Mouse (Mus musculus) CD8-positive naive resting alpha-beta T cell, adult 2 months (primary cell): Measurements from ENCODE around the gene Gm42906.

Source experiments
- DNase-seq, 2 experiments: peaks; one replicate each; pipeline ENCODE4 v3.0.0; 2022; ENCODE audit warnings: low read depth in 2 of 2, low spot score in 2 of 2

Gene Gm42906

GRCm38 (mm10) chr5:151034715-151035512 is 393.0 kb downstream of the Gm42906 start:
- no peak for DNase-seq

DNA sequence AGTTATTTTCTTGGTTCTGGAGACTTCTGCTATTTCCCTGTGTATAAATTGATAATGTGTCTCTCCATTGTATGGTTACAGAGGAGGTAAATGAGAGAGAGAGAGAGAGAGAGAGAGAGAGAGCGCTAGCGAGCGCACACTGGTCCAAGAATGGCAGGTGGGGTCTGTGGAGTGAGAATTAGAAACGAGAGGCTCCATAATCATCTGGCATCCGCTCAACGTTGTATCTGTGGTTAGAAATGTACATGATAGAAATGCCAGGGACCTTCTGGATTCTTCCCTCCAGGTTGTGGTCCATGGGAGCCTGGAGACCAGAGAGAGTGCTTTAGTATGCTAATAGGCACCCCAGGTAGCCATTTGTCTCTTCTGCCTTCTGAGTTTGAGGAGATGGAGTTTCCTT is 399.1 kb downstream of the Gm42906 start:
- DNase-seq: no peak

DNA sequence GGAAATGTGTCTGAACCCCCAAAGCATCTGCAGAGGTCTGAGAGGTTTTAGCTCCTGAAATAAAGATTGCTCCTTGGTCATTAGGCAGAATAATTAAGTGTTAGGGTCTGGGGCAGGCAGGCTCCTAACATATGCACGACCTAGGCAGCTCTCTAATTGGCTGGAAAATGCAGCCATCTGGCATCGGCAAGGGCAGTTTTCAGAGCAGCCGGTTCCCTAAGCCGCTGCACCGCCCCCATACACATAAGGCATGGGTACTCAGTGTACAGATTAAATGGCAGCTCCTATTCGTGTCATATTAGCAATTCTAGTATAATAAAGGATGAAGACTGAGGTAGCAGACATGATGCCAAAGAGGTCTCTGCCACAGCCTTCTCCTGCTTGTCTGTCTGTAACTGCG is 400.8 kb downstream of the Gm42906 start:
- DNase-seq: no peak

DNA sequence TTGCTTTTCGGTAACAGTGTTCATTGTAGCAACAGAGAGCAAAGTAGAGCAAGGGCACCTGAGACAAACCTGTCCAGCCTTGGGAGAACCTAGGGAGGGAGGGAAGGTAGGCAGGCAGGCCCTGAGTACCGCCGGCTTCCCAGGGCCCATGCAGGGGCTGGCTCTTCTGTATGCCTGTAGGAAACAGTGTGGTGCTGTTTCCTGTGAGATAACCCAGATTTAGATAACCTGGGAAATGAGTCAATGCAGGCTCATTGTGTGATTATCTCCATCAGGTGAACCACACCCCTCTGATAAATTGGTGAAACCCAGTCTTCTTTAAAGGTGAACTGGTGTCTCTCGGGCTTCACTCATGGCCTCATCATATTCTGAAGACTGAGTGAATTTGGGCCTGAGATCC is 401.9 kb downstream of the Gm42906 start:
- no peak for DNase-seq

DNA sequence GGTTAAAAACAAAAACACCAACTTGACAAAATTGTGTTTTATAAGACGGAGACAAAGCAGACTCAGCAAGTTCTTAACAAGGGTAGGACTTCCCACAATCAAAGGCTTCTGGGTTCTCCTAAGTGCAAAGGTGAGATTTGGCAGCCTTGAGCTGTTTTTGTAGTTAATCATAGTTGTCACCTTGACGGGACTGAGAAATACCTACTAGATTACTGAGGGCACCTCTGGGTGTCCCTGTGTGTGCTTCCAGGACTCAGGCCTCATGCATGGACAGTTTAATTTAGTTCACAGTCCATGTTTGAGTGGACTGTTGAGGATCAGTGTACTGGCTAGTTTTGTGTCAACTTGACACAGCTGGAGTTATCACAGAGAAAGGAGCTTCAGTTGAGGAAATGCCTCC is 403.5 kb downstream of the Gm42906 start:
- DNase-seq: no peak

- no peak for DNase-seq
These were observed 404.5 kb downstream of the Gm42906 start for GRCm38 (mm10) chr5:151023461-151023860.

DNA sequence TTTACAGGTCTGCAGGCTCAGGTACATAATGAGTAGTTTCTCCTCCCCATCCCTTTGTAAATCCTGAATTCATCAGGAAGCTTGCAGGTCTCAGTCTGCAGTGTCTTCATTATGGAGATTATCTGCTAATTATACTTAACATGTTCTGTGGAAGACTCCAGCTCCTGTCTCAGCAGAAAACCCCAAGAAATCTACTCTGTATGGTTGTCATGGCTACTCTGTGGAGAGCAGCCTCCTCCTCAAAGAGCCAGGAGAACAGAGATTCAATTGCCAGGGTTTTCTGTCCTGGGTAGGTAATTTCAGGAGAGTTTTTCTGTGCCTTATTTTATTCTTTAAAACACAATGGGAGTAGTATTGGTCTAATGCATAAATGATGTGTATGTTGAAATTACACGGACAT is 405.0 kb downstream of the Gm42906 start:
- no peak for DNase-seq

GRCm38 (mm10) chr5:151022026-151022425 is 405.9 kb downstream of the Gm42906 start:
- DNase-seq: no peak

DNA sequence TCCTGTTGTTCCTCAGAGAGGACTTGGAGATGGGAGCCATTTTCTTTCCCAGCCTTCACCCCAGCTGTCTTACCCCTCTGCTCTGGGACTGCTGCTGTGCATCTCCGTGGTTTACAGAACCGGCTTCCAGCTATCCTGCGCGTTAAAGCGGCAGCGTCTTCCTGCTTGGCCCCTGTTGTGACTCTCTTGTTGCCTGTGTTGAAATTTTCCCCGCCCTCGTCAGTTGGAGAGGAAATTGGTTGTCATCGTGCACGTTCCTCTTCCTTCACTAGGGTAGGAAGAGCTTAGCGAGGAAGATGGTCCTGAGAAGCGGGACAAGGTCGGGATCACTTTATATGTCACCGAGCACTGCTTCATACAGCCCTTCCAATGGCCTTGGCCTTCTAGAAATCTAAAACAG is 407.1 kb downstream of the Gm42906 start:
- no peak for DNase-seq

- no peak for DNase-seq
These were observed 407.7 kb downstream of the Gm42906 start for GRCm38 (mm10) chr5:151020031-151020820.

DNA sequence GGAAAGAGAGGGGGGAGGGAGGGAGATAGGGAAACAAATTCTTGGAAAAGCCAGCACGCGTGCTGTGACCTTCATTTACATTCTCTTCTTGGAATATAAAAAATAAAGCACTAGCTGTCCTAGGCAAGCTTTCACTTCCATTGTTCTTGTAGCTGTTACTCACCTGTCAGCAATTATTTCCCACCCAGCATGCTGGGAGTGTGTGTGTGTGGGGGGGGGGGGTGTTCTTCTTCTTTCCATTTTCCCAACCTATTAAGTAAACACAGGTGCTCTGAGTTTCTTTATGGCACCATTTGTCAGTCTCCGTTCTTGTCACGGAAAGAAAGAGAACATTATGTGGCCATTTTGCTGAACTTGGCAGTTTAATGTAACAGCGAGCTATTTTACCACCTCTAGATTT is 409.0 kb downstream of the Gm42906 start:
- no peak for DNase-seq

DNA sequence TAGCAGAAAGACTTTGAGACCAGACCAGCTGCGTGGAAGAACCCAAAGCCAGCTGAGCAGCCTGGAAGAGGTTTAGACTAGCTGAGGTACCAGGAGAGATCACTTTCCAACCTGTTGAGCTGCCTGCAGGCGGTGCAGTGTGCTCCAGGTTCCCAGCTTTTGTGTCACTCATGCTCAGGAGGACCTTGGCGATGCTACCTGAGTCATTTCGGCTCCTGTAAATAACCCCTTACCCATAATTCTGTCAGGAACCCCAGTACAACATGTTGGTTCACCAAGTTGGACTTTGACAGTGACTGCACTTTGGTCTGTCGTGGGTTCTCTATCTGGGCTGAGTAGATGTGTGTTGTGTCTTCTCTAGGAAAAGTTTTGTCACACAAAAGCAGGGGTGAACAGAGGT is 409.5 kb downstream of the Gm42906 start:
- no peak for DNase-seq
